Mouse (Mus musculus) kidney, adult 8-10 months (tissue): ENCODE data around the gene Napa.

ENCODE experiments used
- DNase-seq, 2 experiments: peaks; one replicate each; pipeline ENCODE4 v3.0.0; 2022

Napa gene

GRCm38 (mm10) chr7:16098021-16099017 lies at the start of gene Napa:
TSS of gene Napa (plus strand) at chr7:16098458.
- DNase-seq = peak; percentile 100

- no peak for DNase-seq
These were observed 49.3 kb upstream of the Napa start for GRCm38 (mm10) chr7:16048675-16049575.

- no peak for DNase-seq
These were observed 48.7 kb upstream of the Napa start for GRCm38 (mm10) chr7:16049576-16049915.

GRCm38 (mm10) chr7:16050600-16050999 lies 47.7 kb upstream of the Napa start:
- DNase-seq = no peak

- DNase-seq = peak; percentile 73 to 81
These were observed 46.2 kb upstream of the Napa start for GRCm38 (mm10) chr7:16051883-16052595.

- peak; percentile 98 for DNase-seq
These were observed 45.6 kb upstream of the Napa start for GRCm38 (mm10) chr7:16052684-16053083.

GRCm38 (mm10) chr7:16053105-16053504 lies 45.2 kb upstream of the Napa start:
- no peak for DNase-seq

GRCm38 (mm10) chr7:16054966-16055365 lies 43.3 kb upstream of the Napa start:
- DNase-seq = no peak

- no peak for DNase-seq
These were observed 42.6 kb upstream of the Napa start for GRCm38 (mm10) chr7:16055665-16056064.

GRCm38 (mm10) chr7:16056459-16057135 lies 41.7 kb upstream of the Napa start:
- DNase-seq = no peak

- DNase-seq = no peak
These were observed 41.1 kb upstream of the Napa start for GRCm38 (mm10) chr7:16057136-16057534.

- DNase-seq = no peak
These were observed 36.8 kb upstream of the Napa start, which contains the start of gene Zfp541 for GRCm38 (mm10) chr7:16061219-16062098. TSS of gene Zfp541 (plus strand) at chr7:16061814.

GRCm38 (mm10) chr7:16062099-16062420 lies 36.2 kb upstream of the Napa start:
- DNase-seq = no peak

GRCm38 (mm10) chr7:16063490-16063889 lies 34.8 kb upstream of the Napa start:
- no peak for DNase-seq

- no peak for DNase-seq
These were observed 27.4 kb upstream of the Napa start for GRCm38 (mm10) chr7:16070846-16071245.

- DNase-seq = no peak
These were observed 26.4 kb upstream of the Napa start for GRCm38 (mm10) chr7:16071906-16072305.

GRCm38 (mm10) chr7:16079947-16080346 lies 18.3 kb upstream of the Napa start:
- DNase-seq = no peak

GRCm38 (mm10) chr7:16080581-16080980 lies 17.7 kb upstream of the Napa start:
- DNase-seq = no peak

GRCm38 (mm10) chr7:16083361-16083760 lies 14.9 kb upstream of the Napa start:
- DNase-seq = no peak

GRCm38 (mm10) chr7:16087587-16087986 lies 10.7 kb upstream of the Napa start:
- no peak for DNase-seq

- no peak for DNase-seq
These were observed 3.7 kb upstream of the Napa start for GRCm38 (mm10) chr7:16094592-16094991.
